Mouse (Mus musculus) sigmoid colon, adult 10 weeks (tissue): ENCODE results near the gene Chfr. TPM values are rescaled to one million over a fixed set of nuclear protein-coding genes. Genes with fewer than 3 reads are reported as not detected.

Experiments used
- polyA plus RNA-seq: library from polyadenylated mRNA; stranded (reverse); fragments of 350-450 nt; fragmentation: Illumina TruSeq; extraction: RNeasy Lipid Tissue Mini Kit (QIAGEN cat#74804); gene quantifications from one replicate; pipeline ENCODE4 v1.2.3, GENCODE M21; 2014; ENCODE audit warnings: low read depth, low replicate concordance

Gene Chfr
- 48.4 TPM for polyA plus RNA-seq

GRCm38 (mm10) chr5:110135293-110136086, at the start of gene Chfr:
Chfr (plus strand) TSS chr5:110135842.

DNA sequence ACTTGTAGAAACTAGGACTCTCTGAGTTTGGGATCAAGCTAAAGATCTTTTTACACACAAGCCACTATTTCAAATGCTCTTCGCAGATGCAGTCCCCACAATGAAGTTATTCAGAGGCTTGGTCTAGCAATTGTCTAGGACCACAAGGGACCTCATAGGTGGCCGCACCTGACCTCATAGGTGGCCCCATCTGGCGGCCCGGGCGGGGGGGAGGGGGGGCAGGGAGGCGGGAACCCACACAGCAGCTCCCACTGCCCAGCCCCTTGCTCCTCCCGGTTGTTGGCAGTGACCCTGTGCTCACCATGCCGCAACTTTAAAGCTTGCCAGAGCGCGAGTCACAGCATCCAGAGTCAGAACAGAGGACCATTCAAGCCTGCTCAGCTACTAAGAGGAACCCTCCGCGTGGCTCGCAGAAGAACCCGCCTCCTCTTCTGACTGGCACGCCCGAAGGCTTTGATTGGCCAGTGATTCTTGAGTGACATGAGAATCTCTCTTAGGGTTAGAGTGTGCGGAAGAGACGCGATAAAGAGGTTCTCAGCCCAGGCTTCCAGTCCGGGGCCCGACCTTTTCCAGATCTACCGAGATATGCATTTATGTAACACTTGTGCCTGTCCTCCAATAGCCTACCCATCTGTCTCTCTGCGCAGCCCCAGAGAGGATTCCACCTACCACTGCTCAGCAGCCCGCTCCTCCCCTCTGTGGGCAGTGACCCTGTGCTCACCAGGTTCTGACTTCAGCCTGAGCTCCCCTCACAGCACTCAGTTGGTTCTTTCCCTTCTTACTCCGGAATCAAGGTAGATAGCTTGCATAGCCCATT, 41.4 kb upstream of the Chfr start, which contains the start of gene Gm35315:
Gene Gm35315 (minus strand): TSS at position 391 of the 817 bp plus-strand sequence.

DNA sequence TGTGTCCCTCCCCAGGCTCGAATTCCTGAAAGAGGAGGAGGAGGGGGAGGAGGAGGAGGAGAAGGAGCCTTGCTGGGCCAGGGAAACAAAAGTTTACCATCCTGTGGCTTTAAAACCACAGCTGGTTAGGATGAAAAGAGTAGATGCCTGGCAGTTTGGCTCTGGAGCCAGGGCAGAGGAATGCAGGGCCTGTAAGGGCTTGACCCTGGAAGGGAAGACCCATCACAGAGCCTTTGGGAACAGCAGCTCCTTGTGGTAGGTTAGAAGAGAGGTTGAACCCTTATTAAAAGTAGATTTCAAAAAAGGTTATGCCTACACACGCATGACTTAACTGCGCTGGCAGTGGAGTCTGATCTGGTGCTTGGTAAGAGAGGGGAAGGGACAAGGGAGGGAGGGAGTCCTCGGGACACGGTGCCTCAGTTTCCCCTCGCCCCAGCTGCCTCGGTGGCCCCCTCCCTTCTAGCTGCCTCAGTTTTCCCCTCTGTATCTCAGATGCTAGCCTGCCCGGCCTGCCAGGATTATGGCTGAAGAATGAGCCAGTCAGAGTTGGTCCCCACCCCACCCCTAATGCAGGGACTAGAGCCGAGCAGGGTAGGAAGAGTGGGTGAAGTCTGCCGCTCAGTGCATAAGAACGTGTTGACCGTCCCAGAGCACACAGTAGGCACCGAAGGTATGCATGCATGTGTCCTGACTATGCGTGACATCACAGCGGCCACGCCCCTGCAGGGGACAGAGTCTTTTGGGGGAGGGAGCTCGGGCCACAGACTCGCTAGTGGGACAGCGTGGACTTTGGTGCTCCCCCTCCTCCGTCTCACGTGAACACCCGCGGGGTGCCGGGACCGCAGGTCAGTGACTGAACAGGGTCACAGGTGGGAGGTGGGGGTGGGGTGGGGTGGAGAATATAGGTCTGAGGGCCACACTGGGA, 35.7 kb upstream of the Chfr start, which contains the start of gene Plcxd1:
Gene Plcxd1 (plus strand): TSS at position 314 of the 925 bp plus-strand sequence.

DNA sequence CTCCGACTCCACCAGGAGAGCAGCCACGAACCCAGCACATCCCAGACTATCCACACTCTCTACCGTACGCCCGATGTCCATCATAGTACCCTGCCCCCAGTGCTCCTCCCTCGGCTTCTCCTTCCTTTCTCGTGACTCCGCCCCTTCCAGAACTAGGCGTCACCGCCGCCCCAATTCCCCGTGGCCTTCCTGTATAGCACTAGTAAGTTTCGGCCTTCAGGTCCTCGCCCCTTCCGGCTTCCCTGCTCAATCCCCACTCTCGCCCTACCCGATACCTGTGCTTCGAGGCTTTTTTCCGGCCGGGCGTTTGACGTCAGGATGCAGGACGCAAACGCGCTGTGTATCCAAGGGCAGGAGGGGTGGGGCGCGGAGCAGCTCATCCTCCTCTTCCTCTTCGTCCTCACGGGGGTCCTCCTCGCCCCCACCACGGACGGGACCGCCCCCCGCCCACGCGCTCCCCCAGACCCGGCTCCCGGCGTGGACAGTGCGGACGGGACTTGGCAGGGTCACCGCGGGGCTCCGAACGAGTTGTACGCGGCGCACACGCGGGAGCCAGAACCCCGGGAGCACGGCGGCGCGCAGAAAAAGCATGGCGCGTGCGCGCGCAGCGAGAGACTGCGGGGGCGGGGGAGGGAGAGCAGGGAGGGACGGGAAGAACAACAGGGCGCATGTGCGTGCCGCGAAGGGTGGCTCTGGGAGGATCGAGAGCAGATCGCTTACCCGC, 27.9 kb upstream of the Chfr start, which contains the start of gene Gtpbp6:
Gene Gtpbp6 (minus strand): TSS at position 617 of the 724 bp plus-strand sequence.

GRCm38 (mm10) chr5:110109991-110110441, 25.6 kb upstream of the Chfr start, which contains the start of gene Zfp605:
Zfp605 (plus strand) TSS chr5:110110092.

DNA sequence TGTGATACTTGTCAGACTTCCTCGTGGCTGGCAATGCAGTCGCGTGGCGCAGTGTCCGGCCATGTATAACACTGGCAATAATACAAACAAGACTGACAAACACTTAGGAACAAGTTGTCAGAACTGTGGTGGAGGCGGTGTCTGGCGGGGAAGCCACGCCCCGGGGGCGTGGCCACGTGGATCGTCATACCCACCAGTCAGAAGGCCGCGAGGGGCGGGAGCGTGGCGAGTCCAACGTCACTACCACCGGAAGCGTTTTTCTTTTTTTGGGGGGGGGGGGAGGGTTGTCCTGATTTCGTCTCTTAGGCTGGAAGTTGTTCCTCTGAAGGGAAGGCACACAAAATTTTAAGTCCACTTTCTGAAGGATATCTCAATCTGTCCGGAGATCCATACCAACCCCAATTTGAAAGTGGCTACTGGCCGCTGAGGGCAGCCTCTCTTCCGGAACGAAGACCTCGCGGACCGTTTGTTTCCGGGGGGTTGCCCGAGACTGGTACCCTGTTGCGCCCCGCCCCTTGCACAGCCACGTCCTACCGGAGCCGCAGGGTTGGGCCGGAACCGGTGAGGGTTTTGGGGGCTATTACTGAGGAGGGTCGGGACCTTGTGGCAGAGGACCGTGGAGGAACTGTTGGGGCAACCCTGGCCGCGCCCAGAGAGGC, 40.8 kb downstream of the Chfr start, which contains the start of gene Golga3:
Gene Golga3 (plus strand): TSS at position 340 of the 659 bp plus-strand sequence.

Other genes starting within 250 kb of the Chfr start
- gene Gm15446, start 212.4 kb upstream of the Chfr start, polyA plus RNA-seq, result 105 TPM
- gene Zfp932, start 139.3 kb upstream of the Chfr start, polyA plus RNA-seq, result 145 TPM
- 27.9 TPM for gene Gm17655, start 63.3 kb upstream of the Chfr start, polyA plus RNA-seq
- 8.3 TPM for gene Gm35315, start 41.4 kb upstream of the Chfr start, polyA plus RNA-seq
- gene Plcxd1, start 35.9 kb upstream of the Chfr start, polyA plus RNA-seq, result not detected
- not detected for gene Gtpbp6, start 27.6 kb upstream of the Chfr start, polyA plus RNA-seq
- gene Zfp605, start 25.8 kb upstream of the Chfr start, polyA plus RNA-seq, result 8.7 TPM
- 37.5 TPM for gene Golga3, start 40.9 kb downstream of the Chfr start, polyA plus RNA-seq
- 35.8 TPM for gene Ankle2, start 95.2 kb downstream of the Chfr start, polyA plus RNA-seq
- 28.3 TPM for gene Pgam5, start 134.1 kb downstream of the Chfr start, polyA plus RNA-seq
- 6.7 TPM for gene Pxmp2, start 150.3 kb downstream of the Chfr start, polyA plus RNA-seq
- gene Pole, start 150.5 kb downstream of the Chfr start, polyA plus RNA-seq, result 3.2 TPM
- 1.3 TPM for gene P2rx2, start 207.4 kb downstream of the Chfr start, polyA plus RNA-seq
- not detected for gene Lrcol1, start 208.9 kb downstream of the Chfr start, polyA plus RNA-seq